Mouse (Mus musculus): ENCODE data around the gene Col26a1. TPM values are rescaled to one million over a fixed set of nuclear protein-coding genes. Genes with fewer than 3 reads are reported as not detected.
A peak's percentile ranks its signal among the peaks of the same experiment; 100 is the strongest.

The Col26a1 gene
- polyA plus RNA-seq, 1 experiment, result not detected

GRCm38 (mm10) chr5:136840036-136840435 lies 43.0 kb downstream of the Col26a1 start:
- no peak overlapping the region for H3K4me3 ChIP-seq (replicated peaks; ENCODE audit: control insufficient read depth, low read depth, low read length)
- H3K27ac ChIP-seq (ENCODE audit: control insufficient read depth, insufficient read depth, low read depth, low read length, poor library complexity), result no peak overlapping the region
- TF ChIP-seq CTCF (IDR thresholded peaks at IDR 0.05; ENCODE audit: control insufficient read depth, insufficient read depth, low read length), result peak; percentile 86
- TF ChIP-seq POLR2A (IDR thresholded peaks at IDR 0.05; ENCODE audit: borderline replicate concordance, control insufficient read depth, low read depth, low read length), result no peak
- no peaks in the 10 kb centered on the region for H3K4me1 ChIP-seq (ENCODE audit: control insufficient read depth, insufficient read depth, low read length)
- 20% methylated on average over 8 of the region's 8 CpGs for WGBS

- TF ChIP-seq CTCF (IDR thresholded peaks at IDR 0.05; ENCODE audit: control insufficient read depth, insufficient read depth, low read length) (no peak), POLR2A (IDR thresholded peaks at IDR 0.05; ENCODE audit: borderline replicate concordance, control insufficient read depth, low read depth, low read length) (no peak)
- H3K4me1 ChIP-seq (ENCODE audit: control insufficient read depth, insufficient read depth, low read length), result no peaks in the 10 kb centered on the region
- no peak overlapping the region for H3K27ac ChIP-seq (ENCODE audit: control insufficient read depth, insufficient read depth, low read depth, low read length, poor library complexity)
- no peak overlapping the region for H3K4me3 ChIP-seq (replicated peaks; ENCODE audit: control insufficient read depth, low read depth, low read length)
- 84% methylated on average over 3 of the region's 3 CpGs for WGBS
Measured at GRCm38 (mm10) chr5:136833053-136833452, 50.0 kb downstream of the Col26a1 start.

GRCm38 (mm10) chr5:136830156-136830555 lies 52.9 kb downstream of the Col26a1 start:
- 79% methylated on average over 3 of the region's 3 CpGs for WGBS
- H3K27ac ChIP-seq (ENCODE audit: control insufficient read depth, insufficient read depth, low read depth, low read length, poor library complexity), result no peak overlapping the region
- H3K4me1 ChIP-seq (ENCODE audit: control insufficient read depth, insufficient read depth, low read length), result no peaks in the 10 kb centered on the region
- TF ChIP-seq POLR2A (IDR thresholded peaks at IDR 0.05; ENCODE audit: borderline replicate concordance, control insufficient read depth, low read depth, low read length), result no peak
- no peak for TF ChIP-seq CTCF (IDR thresholded peaks at IDR 0.05; ENCODE audit: control insufficient read depth, insufficient read depth, low read length)
- no peak overlapping the region for H3K4me3 ChIP-seq (replicated peaks; ENCODE audit: control insufficient read depth, low read depth, low read length)

- no peak for TF ChIP-seq POLR2A (IDR thresholded peaks at IDR 0.05; ENCODE audit: borderline replicate concordance, control insufficient read depth, low read depth, low read length)
- TF ChIP-seq CTCF (IDR thresholded peaks at IDR 0.05; ENCODE audit: control insufficient read depth, insufficient read depth, low read length), result no peak
- WGBS, result 76% methylated on average over 8 of the region's 8 CpGs
- H3K4me1 ChIP-seq (ENCODE audit: control insufficient read depth, insufficient read depth, low read length), result no peaks in the 10 kb centered on the region
- no peak overlapping the region for H3K27ac ChIP-seq (ENCODE audit: control insufficient read depth, insufficient read depth, low read depth, low read length, poor library complexity)
- H3K4me3 ChIP-seq (replicated peaks; ENCODE audit: control insufficient read depth, low read depth, low read length), result no peak overlapping the region
Measured at GRCm38 (mm10) chr5:136821971-136822370, 61.0 kb downstream of the Col26a1 start.

GRCm38 (mm10) chr5:136820911-136821310 lies 62.1 kb downstream of the Col26a1 start:
- WGBS, result 86% methylated on average over 2 of the region's 2 CpGs

GRCm38 (mm10) chr5:136819686-136820085 lies 63.3 kb downstream of the Col26a1 start:
- no peaks in the 10 kb centered on the region for H3K4me1 ChIP-seq (ENCODE audit: control insufficient read depth, insufficient read depth, low read length)
- 76% methylated on average over 11 of the region's 11 CpGs for WGBS
- TF ChIP-seq POLR2A (IDR thresholded peaks at IDR 0.05; ENCODE audit: borderline replicate concordance, control insufficient read depth, low read depth, low read length) (no peak), CTCF (IDR thresholded peaks at IDR 0.05; ENCODE audit: control insufficient read depth, insufficient read depth, low read length) (no peak)
- no peak overlapping the region for H3K27ac ChIP-seq (ENCODE audit: control insufficient read depth, insufficient read depth, low read depth, low read length, poor library complexity)
- no peak overlapping the region for H3K4me3 ChIP-seq (replicated peaks; ENCODE audit: control insufficient read depth, low read depth, low read length)

More at GRCm38 (mm10) chr5:136820911-136821310, 62.1 kb downstream of the Col26a1 start:
- TF ChIP-seq POLR2A (IDR thresholded peaks at IDR 0.05; ENCODE audit: borderline replicate concordance, control insufficient read depth, low read depth, low read length) (no peak), CTCF (IDR thresholded peaks at IDR 0.05; ENCODE audit: control insufficient read depth, insufficient read depth, low read length) (no peak)
- H3K4me1 ChIP-seq (ENCODE audit: control insufficient read depth, insufficient read depth, low read length), result no peaks in the 10 kb centered on the region
- H3K27ac ChIP-seq (ENCODE audit: control insufficient read depth, insufficient read depth, low read depth, low read length, poor library complexity), result no peak overlapping the region
- H3K4me3 ChIP-seq (replicated peaks; ENCODE audit: control insufficient read depth, low read depth, low read length), result no peak overlapping the region

GRCm38 (mm10) chr5:136810539-136811374 lies 72.3 kb downstream of the Col26a1 start:
- Histone ChIP-seq H3K4me1 (ENCODE audit: control insufficient read depth, insufficient read depth, low read length) (no peaks in the 10 kb centered on the region), H3K27ac (ENCODE audit: control insufficient read depth, insufficient read depth, low read depth, low read length, poor library complexity) (no peak overlapping the region), H3K4me3 (replicated peaks; ENCODE audit: control insufficient read depth, low read depth, low read length) (no peak overlapping the region)
- WGBS, result 79% methylated on average over 30 of the region's 30 CpGs
- no peak for TF ChIP-seq POLR2A (IDR thresholded peaks at IDR 0.05; ENCODE audit: borderline replicate concordance, control insufficient read depth, low read depth, low read length)
- TF ChIP-seq CTCF (IDR thresholded peaks at IDR 0.05; ENCODE audit: control insufficient read depth, insufficient read depth, low read length), result no peak

- Histone ChIP-seq H3K27ac (ENCODE audit: control insufficient read depth, insufficient read depth, low read depth, low read length, poor library complexity) (no peak overlapping the region), H3K4me3 (replicated peaks; ENCODE audit: control insufficient read depth, low read depth, low read length) (no peak overlapping the region), H3K4me1 (ENCODE audit: control insufficient read depth, insufficient read depth, low read length) (no peaks in the 10 kb centered on the region)
- WGBS, result 76% methylated on average over 16 of the region's 16 CpGs
- TF ChIP-seq CTCF (IDR thresholded peaks at IDR 0.05; ENCODE audit: control insufficient read depth, insufficient read depth, low read length), result no peak
- no peak for TF ChIP-seq POLR2A (IDR thresholded peaks at IDR 0.05; ENCODE audit: borderline replicate concordance, control insufficient read depth, low read depth, low read length)
Measured at GRCm38 (mm10) chr5:136806379-136807056, 76.5 kb downstream of the Col26a1 start.

Measured in bone marrow, adult 2 months (tissue).